Mouse (Mus musculus) limb, embryonic 13.5 days (tissue): ENCODE data around the gene Syngr3. TPM values are rescaled to one million over a fixed set of nuclear protein-coding genes. Genes with fewer than 3 reads are reported as not detected.
A peak's percentile ranks its signal among the peaks of the same experiment; 100 is the strongest.

Experiments used
- ATAC-seq: fragments of 200-750 bp; cut with Nextera tagmentation; 2 replicates; pipeline ENCODE4 v1.8.0; 2017; ENCODE audit warnings: low read depth, moderate number of reproducible peaks, moderate TSS enrichment; ENCODE audit not compliant: low FRiP score
- H3K27ac ChIP-seq: fragments of 300-500 bp; sonication (generic); 2 replicates; pipeline ENCODE4 v1.5.1; 2015; ENCODE audit warnings: inconsistent platforms, mild to moderate bottlenecking, moderate library complexity
- H3K27me3 ChIP-seq: fragments of 300-500 bp; sonication (generic); 2 replicates; pipeline ENCODE4 v1.6.1; 2015; ENCODE audit warnings: mild to moderate bottlenecking, inconsistent platforms
- H3K36me3 ChIP-seq: fragments of 300-500 bp; sonication (generic); 2 replicates; pipeline ENCODE4 v1.6.1; 2015; ENCODE audit warnings: inconsistent platforms, mild to moderate bottlenecking, moderate library complexity
- H3K4me1 ChIP-seq: fragments of 300-500 bp; sonication (generic); 2 replicates; pipeline ENCODE4 v1.6.1; 2015; ENCODE audit warnings: inconsistent platforms
- H3K4me2 ChIP-seq: fragments of 300-500 bp; sonication (generic); replicated peaks from 2 replicates; pipeline ENCODE4 v1.6.1; 2015; ENCODE audit warnings: inconsistent platforms, mild to moderate bottlenecking, moderate library complexity
- H3K4me3 ChIP-seq: fragments of 300-500 bp; sonication (generic); 2 replicates; pipeline ENCODE4 v1.5.1; 2015; ENCODE audit warnings: moderate library complexity, mild to moderate bottlenecking, inconsistent platforms
- H3K9ac ChIP-seq: fragments of 300-500 bp; sonication (generic); 2 replicates; pipeline ENCODE4 v1.6.1; 2015; ENCODE audit warnings: mild to moderate bottlenecking, inconsistent platforms
- H3K9me3 ChIP-seq: fragments of 300-500 bp; sonication (generic); 2 replicates; pipeline ENCODE4 v1.6.1; 2016; ENCODE audit warnings: inconsistent platforms
- WGBS: fragments of 180-500 bp; shearing (Covaris S2); methylation state at CpG from one replicate; pipeline ENCODE4 v1.1.7; 2015; 5-methylcytosine and 5-hydroxymethylcytosine counted together
- polyA plus RNA-seq: library from polyadenylated mRNA; unstranded; fragments of >200 nt; fragmentation: Nextera tagmentation; extraction: Ambion mirVana; gene quantifications from 2 replicates; pipeline ENCODE4 v1.2.1, GENCODE M21; 2015

The Syngr3 gene
- 7.8 and 8.4 TPM in 2 replicates for polyA plus RNA-seq

- Histone ChIP-seq H3K27ac (no peak within 1 kb of the TSS), H3K9ac (peak within 1 kb of the TSS; percentile 76), H3K9me3 (no peaks in the 10 kb centered on the region), H3K36me3 (peaks cover 19% of the 10 kb centered on the region), H3K4me2 (peak within 1 kb of the TSS; percentile 92), H3K4me3 (peak within 1 kb of the TSS; percentile 67), H3K4me1 (peaks cover 23% of the 10 kb centered on the region), H3K27me3 (peaks cover 60% of the 10 kb centered on the region)
- no peak for ATAC-seq
- WGBS: 1% methylated on average over 51 of the region's 55 CpGs
Observed at GRCm38 (mm10) chr17:24689251-24690081, at the start of gene Syngr3. TSS of gene Syngr3 (minus strand) at chr17:24689955.

GRCm38 (mm10) chr17:24738238-24738637 lies 48.5 kb upstream of the Syngr3 start:
- no peak for ATAC-seq
- no peaks in the 10 kb centered on the region for H3K9me3 ChIP-seq
- peaks cover 5% of the 10 kb centered on the region; the same call in 1 of the 2 replicates for H3K27me3 ChIP-seq
- H3K36me3 ChIP-seq: peaks cover 27% of the 10 kb centered on the region
- H3K4me2 ChIP-seq: no peak overlapping the region
- H3K9ac ChIP-seq: no peak overlapping the region
- H3K4me3 ChIP-seq: no peak overlapping the region
- WGBS: 83% methylated on average over 4 of the region's 4 CpGs
- no peak overlapping the region for H3K27ac ChIP-seq
- H3K4me1 ChIP-seq: peaks cover 17% of the 10 kb centered on the region

- H3K9ac ChIP-seq: peak overlapping the region; percentile 78
- H3K4me3 ChIP-seq: peak overlapping the region; percentile 65
- no peak overlapping the region for H3K27ac ChIP-seq
- no peak; the same call in 1 of the 2 replicates for ATAC-seq
- peaks cover 17% of the 10 kb centered on the region for H3K4me1 ChIP-seq
- H3K9me3 ChIP-seq: no peaks in the 10 kb centered on the region
- H3K4me2 ChIP-seq: peak overlapping the region; percentile 87
- 24% methylated on average over 8 of the region's 8 CpGs for WGBS
- H3K27me3 ChIP-seq: peaks cover 9% of the 10 kb centered on the region; the same call in 1 of the 2 replicates
- peaks cover 20% of the 10 kb centered on the region for H3K36me3 ChIP-seq
Observed at GRCm38 (mm10) chr17:24737135-24737810, 47.5 kb upstream of the Syngr3 start.

- Histone ChIP-seq H3K27ac (peak within 1 kb of the TSS; percentile 72; the same call in 1 of the 2 replicates), H3K4me3 (peak within 1 kb of the TSS; percentile 65), H3K36me3 (peaks cover 14% of the 10 kb centered on the region), H3K9me3 (no peaks in the 10 kb centered on the region), H3K9ac (peak within 1 kb of the TSS; percentile 78), H3K4me1 (peaks cover 17% of the 10 kb centered on the region), H3K4me2 (peak within 1 kb of the TSS; percentile 87), H3K27me3 (peaks cover 11% of the 10 kb centered on the region; the same call in 1 of the 2 replicates)
- WGBS: under 1% methylated on average over 29 of the region's 29 CpGs
- peak; percentile 95 for ATAC-seq
Observed at GRCm38 (mm10) chr17:24736330-24737051, 46.7 kb upstream of the Syngr3 start, which contains the start of gene Msrb1. TSS of gene Msrb1 (plus strand) at chr17:24736642.

GRCm38 (mm10) chr17:24735446-24735845 lies 45.7 kb upstream of the Syngr3 start:
- 0 out of 2 replicates have a peak overlapping the region, but pooled peaks have one; percentile 87 for H3K4me2 ChIP-seq
- peaks cover 12% of the 10 kb centered on the region for H3K36me3 ChIP-seq
- no peak overlapping the region for H3K9ac ChIP-seq
- ATAC-seq: no peak
- whole genome bisulfite sequencing: 91% methylated on average over 7 of the region's 7 CpGs
- H3K4me1 ChIP-seq: peaks cover 17% of the 10 kb centered on the region
- H3K27ac ChIP-seq: no peak overlapping the region
- H3K4me3 ChIP-seq: no peak overlapping the region
- H3K9me3 ChIP-seq: no peaks in the 10 kb centered on the region
- H3K27me3 ChIP-seq: peaks cover 11% of the 10 kb centered on the region; the same call in 1 of the 2 replicates

GRCm38 (mm10) chr17:24734513-24734912 lies 44.8 kb upstream of the Syngr3 start:
- H3K4me1 ChIP-seq: peaks cover 17% of the 10 kb centered on the region
- H3K9ac ChIP-seq: no peak overlapping the region
- H3K4me3 ChIP-seq: no peak overlapping the region
- no peak overlapping the region for H3K4me2 ChIP-seq
- H3K9me3 ChIP-seq: no peaks in the 10 kb centered on the region
- H3K27me3 ChIP-seq: peaks cover 11% of the 10 kb centered on the region; the same call in 1 of the 2 replicates
- no peak for ATAC-seq
- H3K27ac ChIP-seq: no peak overlapping the region
- H3K36me3 ChIP-seq: peaks cover 4% of the 10 kb centered on the region; the same call in 1 of the 2 replicates
- 88% methylated on average over 1 of the region's 1 CpGs for WGBS

GRCm38 (mm10) chr17:24733434-24734050 lies 43.8 kb upstream of the Syngr3 start:
- Histone ChIP-seq H3K27me3 (peaks cover 11% of the 10 kb centered on the region; the same call in 1 of the 2 replicates), H3K4me1 (peaks cover 17% of the 10 kb centered on the region), H3K4me3 (no peak overlapping the region), H3K36me3 (no peaks in the 10 kb centered on the region), H3K9me3 (no peaks in the 10 kb centered on the region), H3K4me2 (no peak overlapping the region), H3K27ac (no peak overlapping the region), H3K9ac (0 out of 2 replicates have a peak overlapping the region, but pooled peaks have one; percentile 46)
- ATAC-seq: no peak
- WGBS: 88% methylated on average over 21 of the region's 21 CpGs

GRCm38 (mm10) chr17:24732233-24732935 lies 42.6 kb upstream of the Syngr3 start:
- no peak overlapping the region for H3K4me3 ChIP-seq
- H3K9me3 ChIP-seq: no peaks in the 10 kb centered on the region
- H3K9ac ChIP-seq: peak overlapping the region; percentile 26; the same call in 1 of the 2 replicates
- peaks cover 11% of the 10 kb centered on the region; the same call in 1 of the 2 replicates for H3K27me3 ChIP-seq
- peaks cover 13% of the 10 kb centered on the region for H3K4me1 ChIP-seq
- no peak for ATAC-seq
- no peak overlapping the region for H3K27ac ChIP-seq
- H3K36me3 ChIP-seq: no peaks in the 10 kb centered on the region
- WGBS: 85% methylated on average over 12 of the region's 12 CpGs
- no peak overlapping the region for H3K4me2 ChIP-seq

- H3K27me3 ChIP-seq: peaks cover 11% of the 10 kb centered on the region; the same call in 1 of the 2 replicates
- H3K9ac ChIP-seq: no peak overlapping the region
- H3K27ac ChIP-seq: no peak overlapping the region
- no peaks in the 10 kb centered on the region for H3K9me3 ChIP-seq
- ATAC-seq: no peak
- no peaks in the 10 kb centered on the region for H3K36me3 ChIP-seq
- no peak overlapping the region for H3K4me2 ChIP-seq
- H3K4me3 ChIP-seq: no peak overlapping the region
- H3K4me1 ChIP-seq: peaks cover 1% of the 10 kb centered on the region; the same call in 1 of the 2 replicates
- WGBS: 77% methylated on average over 14 of the region's 14 CpGs
Observed at GRCm38 (mm10) chr17:24730787-24731186, 41.0 kb upstream of the Syngr3 start.

GRCm38 (mm10) chr17:24729067-24729466 lies 39.3 kb upstream of the Syngr3 start:
- Histone ChIP-seq H3K27me3 (peaks cover 11% of the 10 kb centered on the region; the same call in 1 of the 2 replicates), H3K4me3 (no peak overlapping the region), H3K4me2 (no peak overlapping the region), H3K4me1 (0 out of 2 replicates have a peak, but pooled peaks cover 2% of the 10 kb centered on the region), H3K9ac (no peak overlapping the region), H3K27ac (no peak overlapping the region), H3K36me3 (no peaks in the 10 kb centered on the region), H3K9me3 (no peaks in the 10 kb centered on the region)
- ATAC-seq: no peak
- WGBS: 83% methylated on average over 6 of the region's 6 CpGs
